Mouse (Mus musculus): ENCODE measurements around the gene Rnf157. TPM values are rescaled to one million over a fixed set of nuclear protein-coding genes. Genes with fewer than 3 reads are reported as not detected.
A peak's percentile ranks its signal among the peaks of the same experiment; 100 is the strongest.

Rnf157 gene
- polyA plus RNA-seq, 1 experiment from 2014 or later, result 4.9 TPM

GRCm38 (mm10) chr11:116312359-116312758, 100.5 kb downstream of the Rnf157 start:
- Histone ChIP-seq H3K27ac (ENCODE audit: low read depth, low read length) (no peak overlapping the region), H3K4me2 (replicated peaks; ENCODE audit: low read depth) (no peak overlapping the region), H3K36me3 (ENCODE audit: control insufficient read depth, insufficient read depth) (no peaks in the 10 kb centered on the region), H3K4me3 (ENCODE audit: low read depth, low read length) (no peak overlapping the region), H3K4me1 (replicated peaks; ENCODE audit: control insufficient read depth, insufficient read depth, low read length) (no peaks in the 10 kb centered on the region), H3K27me3 (replicated peaks; ENCODE audit: control insufficient read depth, insufficient read depth, low read length) (no peaks in the 10 kb centered on the region), H3K9ac (ENCODE audit: low read depth, low read length) (no peak overlapping the region), H3K9me3 (ENCODE audit: control insufficient read depth) (no peaks in the 10 kb centered on the region)
- no peak for TF ChIP-seq CTCF (IDR thresholded peaks at IDR 0.05; ENCODE audit: low read depth)
- no peak for ATAC-seq
- 22% methylated on average over 8 of the region's 8 CpGs for WGBS

- no peaks in the 10 kb centered on the region for H3K36me3 ChIP-seq (ENCODE audit: control insufficient read depth, insufficient read depth)
- ATAC-seq, result no peak
- 46% methylated on average over 8 of the region's 8 CpGs for WGBS
- no peaks in the 10 kb centered on the region for H3K9me3 ChIP-seq (ENCODE audit: control insufficient read depth)
- no peak overlapping the region for H3K4me2 ChIP-seq (replicated peaks; ENCODE audit: low read depth)
- no peak overlapping the region for H3K9ac ChIP-seq (ENCODE audit: low read depth, low read length)
- no peaks in the 10 kb centered on the region for H3K27me3 ChIP-seq (replicated peaks; ENCODE audit: control insufficient read depth, insufficient read depth, low read length)
- H3K4me1 ChIP-seq (replicated peaks; ENCODE audit: control insufficient read depth, insufficient read depth, low read length), result 0 out of 2 replicates have a peak, but pooled peaks cover 3% of the 10 kb centered on the region
- no peak overlapping the region for H3K4me3 ChIP-seq (ENCODE audit: low read depth, low read length)
- TF ChIP-seq CTCF (IDR thresholded peaks at IDR 0.05; ENCODE audit: low read depth), result no peak
- H3K27ac ChIP-seq (ENCODE audit: low read depth, low read length), result no peak overlapping the region
Observed at GRCm38 (mm10) chr11:116311169-116311568, 101.7 kb downstream of the Rnf157 start.

GRCm38 (mm10) chr11:116309601-116310000, 103.2 kb downstream of the Rnf157 start:
- Histone ChIP-seq H3K4me1 (replicated peaks; ENCODE audit: control insufficient read depth, insufficient read depth, low read length) (0 out of 2 replicates have a peak, but pooled peaks cover 3% of the 10 kb centered on the region), H3K36me3 (ENCODE audit: control insufficient read depth, insufficient read depth) (peaks cover 4% of the 10 kb centered on the region; the same call in 1 of the 2 replicates), H3K4me3 (ENCODE audit: low read depth, low read length) (no peak overlapping the region), H3K27me3 (replicated peaks; ENCODE audit: control insufficient read depth, insufficient read depth, low read length) (no peaks in the 10 kb centered on the region), H3K27ac (ENCODE audit: low read depth, low read length) (no peak overlapping the region), H3K9me3 (ENCODE audit: control insufficient read depth) (no peaks in the 10 kb centered on the region), H3K9ac (ENCODE audit: low read depth, low read length) (no peak overlapping the region), H3K4me2 (replicated peaks; ENCODE audit: low read depth) (no peak overlapping the region)
- WGBS, result 69% methylated on average over 3 of the region's 3 CpGs
- TF ChIP-seq CTCF (IDR thresholded peaks at IDR 0.05; ENCODE audit: low read depth), result no peak
- no peak for ATAC-seq

- 88% methylated on average over 12 of the region's 12 CpGs for WGBS
- ATAC-seq, result no peak
- H3K4me2 ChIP-seq (replicated peaks; ENCODE audit: low read depth), result no peak overlapping the region
- peaks cover 18% of the 10 kb centered on the region for H3K36me3 ChIP-seq (ENCODE audit: control insufficient read depth, insufficient read depth)
- H3K27ac ChIP-seq (ENCODE audit: low read depth, low read length), result no peak overlapping the region
- no peaks in the 10 kb centered on the region for H3K27me3 ChIP-seq (replicated peaks; ENCODE audit: control insufficient read depth, insufficient read depth, low read length)
- no peak for TF ChIP-seq CTCF (IDR thresholded peaks at IDR 0.05; ENCODE audit: low read depth)
- no peak overlapping the region for H3K9ac ChIP-seq (ENCODE audit: low read depth, low read length)
- no peak overlapping the region for H3K4me3 ChIP-seq (ENCODE audit: low read depth, low read length)
- 0 out of 2 replicates have a peak, but pooled peaks cover 3% of the 10 kb centered on the region for H3K4me1 ChIP-seq (replicated peaks; ENCODE audit: control insufficient read depth, insufficient read depth, low read length)
- no peaks in the 10 kb centered on the region for H3K9me3 ChIP-seq (ENCODE audit: control insufficient read depth)
Observed at GRCm38 (mm10) chr11:116307762-116308531, 104.9 kb downstream of the Rnf157 start.

- ATAC-seq, result peak; percentile 16; the same call in 1 of the 2 replicates
- peak within 1 kb of the TSS; percentile 84 for H3K9ac ChIP-seq (ENCODE audit: low read depth, low read length)
- no peak for TF ChIP-seq CTCF (IDR thresholded peaks at IDR 0.05; ENCODE audit: low read depth)
- H3K9me3 ChIP-seq (ENCODE audit: control insufficient read depth), result no peaks in the 10 kb centered on the region
- peaks cover 25% of the 10 kb centered on the region for H3K36me3 ChIP-seq (ENCODE audit: control insufficient read depth, insufficient read depth)
- no peaks in the 10 kb centered on the region for H3K27me3 ChIP-seq (replicated peaks; ENCODE audit: control insufficient read depth, insufficient read depth, low read length)
- no peak within 1 kb of the TSS for H3K27ac ChIP-seq (ENCODE audit: low read depth, low read length)
- H3K4me2 ChIP-seq (replicated peaks; ENCODE audit: low read depth), result peak within 1 kb of the TSS; percentile 83
- H3K4me3 ChIP-seq (ENCODE audit: low read depth, low read length), result peak within 1 kb of the TSS; percentile 72
- 0 out of 2 replicates have a peak, but pooled peaks cover 3% of the 10 kb centered on the region for H3K4me1 ChIP-seq (replicated peaks; ENCODE audit: control insufficient read depth, insufficient read depth, low read length)
- 85% methylated on average over 10 of the region's 10 CpGs for WGBS
Observed at GRCm38 (mm10) chr11:116307019-116307725, 105.7 kb downstream of the Rnf157 start, which contains the start of gene Exoc7. Gene Exoc7, minus strand, starts transcription at chr11:116307233.
